Mouse (Mus musculus): ENCODE measurements at regions not wholly inside any gene's neighbourhood (a gene's known extent, or its start where the extent isn't known, plus 50 kb on each side); places are given as distances from the start of the nearest gene placed in this dataset.

GRCm38 (mm10) chr2:169524429-169524828 is 63.1 kb downstream of the Gm11011 start:
- no peak for ATAC-seq (ENCODE audit: insufficient number of reproducible peaks, insufficient read depth, low FRiP score, low TSS enrichment, low read depth)
- H3K36me3 ChIP-seq, result no peaks in the 10 kb centered on the region
- WGBS, result 73% methylated on average over 17 of the region's 17 CpGs
- no peaks in the 10 kb centered on the region for H3K9me3 ChIP-seq
- H3K4me2 ChIP-seq, result no peak overlapping the region
- no peak overlapping the region for H3K4me3 ChIP-seq
- H3K27me3 ChIP-seq, result no peaks in the 10 kb centered on the region
- H3K27ac ChIP-seq, result no peak overlapping the region
- peaks cover 24% of the 10 kb centered on the region for H3K4me1 ChIP-seq
- no peak overlapping the region for H3K9ac ChIP-seq

- Histone ChIP-seq H3K36me3 (no peaks in the 10 kb centered on the region), H3K4me2 (no peak overlapping the region), H3K27me3 (no peaks in the 10 kb centered on the region), H3K27ac (no peak overlapping the region), H3K4me1 (peaks cover 8% of the 10 kb centered on the region), H3K9me3 (no peaks in the 10 kb centered on the region), H3K4me3 (no peak overlapping the region), H3K9ac (no peak overlapping the region)
- WGBS, result 63% methylated on average over 9 of the region's 9 CpGs
- no peak for ATAC-seq (ENCODE audit: insufficient number of reproducible peaks, insufficient read depth, low FRiP score, low TSS enrichment, low read depth)
Measured at GRCm38 (mm10) chr2:169519941-169520340, 67.6 kb downstream of the Gm11011 start.

- no peak overlapping the region for H3K27ac ChIP-seq
Measured at GRCm38 (mm10) chr2:169515350-169515749, 72.2 kb downstream of the Gm11011 start.

GRCm38 (mm10) chr2:169510741-169511140 is 76.8 kb downstream of the Gm11011 start:
- 80% methylated on average over 2 of the region's 2 CpGs for WGBS
- no peaks in the 10 kb centered on the region for H3K36me3 ChIP-seq
- no peaks in the 10 kb centered on the region for H3K27me3 ChIP-seq
- no peak overlapping the region for H3K9ac ChIP-seq
- no peaks in the 10 kb centered on the region for H3K4me1 ChIP-seq
- H3K4me2 ChIP-seq, result no peak overlapping the region
- no peaks in the 10 kb centered on the region for H3K9me3 ChIP-seq
- no peak overlapping the region for H3K27ac ChIP-seq
- ATAC-seq (ENCODE audit: insufficient number of reproducible peaks, insufficient read depth, low FRiP score, low TSS enrichment, low read depth), result no peak
- no peak overlapping the region for H3K4me3 ChIP-seq

More at GRCm38 (mm10) chr2:169515350-169515749, 72.2 kb downstream of the Gm11011 start:
- Histone ChIP-seq H3K4me2 (no peak overlapping the region), H3K27me3 (no peaks in the 10 kb centered on the region), H3K9ac (no peak overlapping the region), H3K36me3 (no peaks in the 10 kb centered on the region), H3K9me3 (no peaks in the 10 kb centered on the region), H3K4me1 (no peaks in the 10 kb centered on the region), H3K4me3 (no peak overlapping the region)
- ATAC-seq (ENCODE audit: insufficient number of reproducible peaks, insufficient read depth, low FRiP score, low TSS enrichment, low read depth), result no peak
- WGBS, result 75% methylated on average over 11 of the region's 11 CpGs

GRCm38 (mm10) chr2:169509406-169509805 is 78.1 kb downstream of the Gm11011 start:
- no peak overlapping the region for H3K27ac ChIP-seq
- 81% methylated on average over 4 of the region's 4 CpGs for WGBS
- no peaks in the 10 kb centered on the region for H3K9me3 ChIP-seq
- no peaks in the 10 kb centered on the region for H3K4me1 ChIP-seq
- no peaks in the 10 kb centered on the region for H3K36me3 ChIP-seq
- no peak overlapping the region for H3K4me2 ChIP-seq
- H3K9ac ChIP-seq, result no peak overlapping the region
- no peaks in the 10 kb centered on the region for H3K27me3 ChIP-seq
- H3K4me3 ChIP-seq, result no peak overlapping the region
- no peak for ATAC-seq (ENCODE audit: insufficient number of reproducible peaks, insufficient read depth, low FRiP score, low TSS enrichment, low read depth)

- Histone ChIP-seq H3K9ac (no peak overlapping the region), H3K27ac (no peak overlapping the region), H3K4me3 (no peak overlapping the region), H3K4me2 (no peak overlapping the region), H3K4me1 (no peaks in the 10 kb centered on the region), H3K9me3 (no peaks in the 10 kb centered on the region), H3K27me3 (no peaks in the 10 kb centered on the region), H3K36me3 (no peaks in the 10 kb centered on the region)
- 80% methylated on average over 11 of the region's 11 CpGs for WGBS
- no peak for ATAC-seq (ENCODE audit: insufficient number of reproducible peaks, insufficient read depth, low FRiP score, low TSS enrichment, low read depth)
Measured at GRCm38 (mm10) chr2:169504416-169505057, 83.0 kb downstream of the Gm11011 start.

GRCm38 (mm10) chr2:169503598-169503958 is 84.0 kb downstream of the Gm11011 start:
- WGBS, result 87% methylated on average over 6 of the region's 6 CpGs
- Histone ChIP-seq H3K27ac (no peak overlapping the region), H3K4me2 (no peak overlapping the region), H3K9me3 (no peaks in the 10 kb centered on the region), H3K27me3 (no peaks in the 10 kb centered on the region), H3K4me3 (no peak overlapping the region), H3K4me1 (no peaks in the 10 kb centered on the region), H3K36me3 (no peaks in the 10 kb centered on the region), H3K9ac (no peak overlapping the region)
- no peak for ATAC-seq (ENCODE audit: insufficient number of reproducible peaks, insufficient read depth, low FRiP score, low TSS enrichment, low read depth)

GRCm38 (mm10) chr2:169502717-169503597 is 84.6 kb downstream of the Gm11011 start:
- Histone ChIP-seq H3K4me2 (no peak overlapping the region), H3K9ac (no peak overlapping the region), H3K4me1 (no peaks in the 10 kb centered on the region), H3K36me3 (no peaks in the 10 kb centered on the region), H3K27me3 (no peaks in the 10 kb centered on the region), H3K27ac (no peak overlapping the region), H3K9me3 (no peaks in the 10 kb centered on the region), H3K4me3 (no peak overlapping the region)
- 82% methylated on average over 19 of the region's 19 CpGs for WGBS
- ATAC-seq (ENCODE audit: insufficient number of reproducible peaks, insufficient read depth, low FRiP score, low TSS enrichment, low read depth), result no peak

GRCm38 (mm10) chr2:169501736-169502340 is 85.7 kb downstream of the Gm11011 start:
- Histone ChIP-seq H3K9ac (no peak overlapping the region), H3K4me1 (no peaks in the 10 kb centered on the region), H3K27ac (no peak overlapping the region), H3K4me3 (no peak overlapping the region), H3K9me3 (no peaks in the 10 kb centered on the region), H3K36me3 (no peaks in the 10 kb centered on the region), H3K27me3 (no peaks in the 10 kb centered on the region), H3K4me2 (no peak overlapping the region)
- 80% methylated on average over 11 of the region's 11 CpGs for WGBS
- no peak for ATAC-seq (ENCODE audit: insufficient number of reproducible peaks, insufficient read depth, low FRiP score, low TSS enrichment, low read depth)

- H3K27me3 ChIP-seq, result no peaks in the 10 kb centered on the region
- ATAC-seq (ENCODE audit: insufficient number of reproducible peaks, insufficient read depth, low FRiP score, low TSS enrichment, low read depth), result no peak
- H3K4me3 ChIP-seq, result no peak overlapping the region
- WGBS, result 91% methylated on average over 10 of the region's 10 CpGs
- no peak overlapping the region for H3K9ac ChIP-seq
- no peak overlapping the region for H3K4me2 ChIP-seq
- H3K36me3 ChIP-seq, result no peaks in the 10 kb centered on the region
- H3K27ac ChIP-seq, result no peak overlapping the region
- no peaks in the 10 kb centered on the region for H3K9me3 ChIP-seq
- peaks cover 10% of the 10 kb centered on the region for H3K4me1 ChIP-seq
Measured at GRCm38 (mm10) chr2:169495368-169495767, 92.2 kb downstream of the Gm11011 start.

- H3K4me2 ChIP-seq, result no peak overlapping the region
- no peak overlapping the region for H3K9ac ChIP-seq
- no peaks in the 10 kb centered on the region for H3K9me3 ChIP-seq
- H3K4me3 ChIP-seq, result no peak overlapping the region
- no peaks in the 10 kb centered on the region for H3K36me3 ChIP-seq
- 74% methylated on average over 11 of the region's 11 CpGs for WGBS
- no peaks in the 10 kb centered on the region for H3K27me3 ChIP-seq
- no peak for ATAC-seq (ENCODE audit: insufficient number of reproducible peaks, insufficient read depth, low FRiP score, low TSS enrichment, low read depth)
- H3K27ac ChIP-seq, result no peak overlapping the region
- H3K4me1 ChIP-seq, result peaks cover 10% of the 10 kb centered on the region
Measured at GRCm38 (mm10) chr2:169494503-169495311, 92.8 kb downstream of the Gm11011 start.

All from embryonic facial prominence, embryonic 13.5 days (tissue).